Mouse (Mus musculus) left cerebral cortex, adult 8-10 months (tissue): ENCODE measurements around the gene Ppp1r9b. TPM values are rescaled to one million over a fixed set of nuclear protein-coding genes. Genes with fewer than 3 reads are reported as not detected.

Experiments used
- DNase-seq, 2 experiments: peaks; one replicate each; pipeline ENCODE4 v3.0.0; 2022; ENCODE audit warnings: low spot score in 2 of 2
- total RNA-seq, 4 experiments: library from RNA; stranded (reverse); gene quantifications; 2 replicates each; pipeline ENCODE4 v1.2.4; 2022

The Ppp1r9b gene
- total RNA-seq, 4 experiments from 2014 or later: 708 to 774 (median 713) TPM

DNA sequence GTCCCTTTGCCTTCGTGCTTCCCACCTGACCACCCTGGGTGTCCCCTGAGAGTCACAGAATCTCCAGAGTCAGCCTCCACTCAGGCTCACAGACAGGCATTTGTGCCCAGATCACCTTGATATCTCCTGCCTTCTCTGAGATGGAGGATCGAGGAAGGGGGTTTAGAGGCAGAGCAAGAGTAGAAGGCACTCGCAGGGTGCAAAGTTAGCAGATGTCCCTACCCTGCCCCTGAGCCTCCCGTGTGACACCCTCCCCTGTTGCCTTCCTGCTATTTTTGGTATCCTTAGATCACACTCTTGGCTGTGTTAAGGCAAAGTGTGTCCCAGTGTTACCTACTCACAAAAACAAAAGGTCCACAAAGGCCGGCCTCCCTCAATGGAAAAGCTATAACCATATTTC, 14.6 kb upstream of the Ppp1r9b start, which contains the start of gene Sgca:
Gene Sgca, minus strand, starts transcription at position 129 of the 400 bp plus-strand sequence.
- DNase-seq: no peak

DNA sequence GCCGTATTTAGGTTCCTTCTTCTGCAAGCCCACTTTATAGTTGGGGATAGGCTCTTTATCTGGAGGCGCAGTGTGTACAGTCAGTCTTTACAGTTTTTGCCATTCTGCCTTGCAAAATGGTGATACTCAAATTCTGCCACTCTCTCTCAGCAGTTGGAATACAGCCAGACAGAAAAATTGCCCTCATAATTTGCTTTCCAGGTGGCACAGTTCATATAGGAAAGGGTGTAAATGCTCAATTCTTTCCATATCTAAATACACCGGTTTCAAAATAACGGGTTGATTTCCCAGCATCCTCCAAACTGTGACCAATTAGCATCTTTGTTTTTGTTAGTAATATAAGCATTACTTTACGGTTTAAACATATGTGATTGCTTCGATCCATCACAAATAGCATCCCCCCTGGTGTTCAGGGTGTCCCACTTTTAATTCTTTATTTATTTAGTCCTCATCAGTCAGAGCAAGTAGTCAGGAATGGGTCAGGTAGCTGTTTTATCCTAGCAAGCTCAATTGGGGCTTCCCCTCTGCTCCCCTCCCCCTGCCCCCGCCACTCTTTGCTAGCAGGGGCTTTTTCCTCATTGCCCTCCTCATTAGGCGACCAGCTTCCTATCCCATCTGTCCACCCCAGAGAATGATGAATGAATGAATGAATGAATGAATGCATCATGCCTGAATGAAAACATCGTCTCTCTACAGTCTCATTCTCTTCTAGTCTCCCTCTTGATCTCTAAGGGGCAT, 12.5 kb upstream of the Ppp1r9b start:
- peak in 1 of 2 experiments; percentile 7 for DNase-seq

DNA sequence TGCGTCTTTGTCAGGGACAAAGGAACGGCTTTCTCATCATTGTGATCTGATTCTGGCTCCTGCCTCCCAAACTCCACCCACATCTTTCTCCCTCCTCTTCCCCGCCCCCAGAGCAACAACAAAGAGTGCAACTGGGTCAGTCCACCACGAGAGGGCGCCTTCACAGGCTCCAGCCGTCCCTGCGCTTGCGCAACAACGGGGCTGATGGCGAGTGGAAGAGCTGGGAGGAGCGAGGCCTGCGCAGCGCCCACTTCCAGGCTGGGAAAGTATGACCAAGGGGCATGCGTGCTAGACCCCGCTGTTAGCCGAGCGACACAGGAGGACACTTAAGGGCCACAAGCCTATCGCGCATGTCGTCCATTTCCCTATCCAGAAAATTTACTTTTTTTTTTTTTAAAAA, 11.9 kb upstream of the Ppp1r9b start:
- DNase-seq: peak; percentile 90 to 94

DNA sequence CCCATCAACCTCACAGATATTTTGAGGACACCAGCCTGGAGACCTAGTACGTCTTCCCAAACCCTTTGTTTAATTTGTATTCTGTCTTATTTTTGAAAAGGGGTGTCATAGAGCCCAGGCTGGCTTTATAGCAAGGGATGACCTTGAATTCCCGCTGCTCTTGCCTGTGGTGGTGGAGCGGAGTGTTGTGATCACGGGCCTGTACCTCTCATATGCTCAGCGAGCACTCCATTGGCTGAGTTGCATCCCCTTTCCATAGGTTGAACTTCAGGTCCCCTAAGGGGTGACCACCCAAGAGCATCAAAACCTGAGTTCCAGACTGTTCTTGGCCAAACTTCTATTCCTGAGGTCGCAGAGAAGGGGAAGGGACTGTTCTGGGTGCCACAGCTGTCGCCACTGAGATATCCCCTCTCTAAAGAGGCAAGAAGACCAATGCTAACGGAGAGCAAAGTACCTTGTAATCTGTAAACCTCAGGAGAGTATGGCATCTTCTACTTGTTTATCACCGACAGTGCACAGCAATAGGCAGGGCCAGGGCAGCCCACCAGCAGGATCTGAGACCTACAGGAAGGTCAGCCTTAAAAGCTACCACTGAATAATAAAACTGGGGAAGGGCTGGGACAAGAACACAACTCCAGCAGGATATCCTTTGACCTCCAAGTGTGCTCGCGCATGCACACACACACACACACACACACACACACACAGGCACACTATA, 11.2 kb upstream of the Ppp1r9b start:
- peak in 1 of 2 experiments; percentile 7 for DNase-seq

DNA sequence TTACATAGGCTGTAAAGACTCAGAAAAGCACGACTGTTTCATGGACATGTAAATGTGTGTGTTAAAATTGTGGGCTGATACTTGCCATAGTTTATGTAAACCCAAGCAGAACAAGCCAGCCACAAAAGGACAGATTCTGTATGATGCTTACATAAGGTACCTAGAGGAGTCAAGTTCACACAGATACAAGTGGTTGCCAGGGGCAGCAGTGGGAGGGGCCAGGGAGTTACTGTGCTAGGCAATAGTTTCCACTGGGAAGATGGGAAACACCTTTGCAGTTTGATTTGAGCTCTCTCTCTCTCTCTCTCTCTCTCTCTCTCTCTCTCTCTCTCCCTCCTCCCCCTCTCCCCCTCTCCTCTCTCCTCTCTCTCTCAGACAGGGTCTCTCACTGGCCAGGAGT, 5.7 kb upstream of the Ppp1r9b start:
- peak in 1 of 2 experiments; percentile 33 for DNase-seq

DNA sequence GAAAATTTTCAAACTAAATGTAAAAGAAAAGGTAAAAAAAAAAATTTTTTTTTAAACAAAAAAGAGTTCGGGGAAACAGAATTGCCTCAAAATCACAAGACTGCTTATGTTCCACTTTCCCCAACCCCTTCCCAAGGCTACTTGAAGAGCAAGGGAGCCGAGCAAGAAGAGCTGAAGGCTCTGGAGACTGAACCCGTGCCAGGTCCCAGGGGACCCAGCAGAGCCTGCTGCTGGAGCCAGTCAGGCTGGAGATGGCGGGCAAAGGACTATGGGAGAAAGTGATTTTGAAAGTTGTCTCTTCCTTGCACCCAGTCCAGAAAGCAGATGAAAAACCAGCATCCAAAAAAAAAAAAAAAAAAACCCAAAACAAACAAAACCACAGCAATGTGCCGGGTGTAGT, 5.0 kb upstream of the Ppp1r9b start:
- DNase-seq: no peak

- no peak for DNase-seq
Observed at GRCm38 (mm10) chr11:94986435-94986834, 4.4 kb upstream of the Ppp1r9b start.

DNA sequence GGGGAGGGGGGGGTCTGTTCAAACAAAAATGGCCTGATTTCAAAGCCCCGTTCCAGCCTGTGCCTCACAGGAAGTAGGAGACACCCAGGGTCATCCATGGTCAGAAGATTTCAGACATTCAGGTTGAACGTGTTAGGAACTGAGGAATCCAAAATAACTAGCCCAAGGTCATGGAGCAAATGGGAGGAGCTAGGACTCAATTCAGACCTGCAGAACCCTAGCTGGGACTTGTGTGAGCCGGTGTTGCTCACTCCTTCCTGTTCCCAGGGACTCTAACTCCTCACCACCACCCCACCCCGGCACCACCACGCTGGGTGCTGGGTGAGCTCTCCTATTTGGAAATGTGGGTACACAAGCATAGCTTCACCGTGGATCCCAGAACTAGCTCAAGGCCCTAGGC, 3.5 kb upstream of the Ppp1r9b start:
- DNase-seq: no peak

GRCm38 (mm10) chr11:94987851-94988250, 3.0 kb upstream of the Ppp1r9b start:
- DNase-seq: no peak

GRCm38 (mm10) chr11:94988780-94989561, 1.9 kb upstream of the Ppp1r9b start:
- DNase-seq: no peak

DNA sequence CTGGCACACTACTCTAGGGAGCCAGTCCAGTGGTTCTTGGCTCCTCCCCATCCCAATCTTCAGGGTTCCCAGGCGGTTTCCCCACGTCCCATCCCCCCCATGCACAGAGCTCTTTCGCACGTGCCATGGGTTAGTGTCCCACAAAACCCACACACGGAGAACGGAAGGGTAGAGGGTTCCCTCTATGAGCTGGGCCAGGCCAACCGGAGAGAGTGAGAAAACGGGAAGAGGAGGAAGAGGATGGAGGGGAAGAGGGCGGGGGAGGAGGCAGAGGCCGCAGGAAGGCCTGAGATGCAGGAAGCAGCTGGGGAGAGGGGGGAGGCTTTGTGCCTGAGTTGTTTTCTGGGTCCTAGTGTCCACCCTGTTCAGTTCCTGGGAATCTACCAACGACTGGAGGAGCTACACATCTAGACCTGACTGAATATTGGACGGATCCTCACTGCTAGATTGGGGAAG, 1.2 kb upstream of the Ppp1r9b start:
- DNase-seq: peak; percentile 72 to 86

GRCm38 (mm10) chr11:94990102-94990748, 610 bp upstream of the Ppp1r9b start:
- no peak for DNase-seq

GRCm38 (mm10) chr11:94991641-94992479, 1.0 kb downstream of the Ppp1r9b start:
- no peak for DNase-seq

DNA sequence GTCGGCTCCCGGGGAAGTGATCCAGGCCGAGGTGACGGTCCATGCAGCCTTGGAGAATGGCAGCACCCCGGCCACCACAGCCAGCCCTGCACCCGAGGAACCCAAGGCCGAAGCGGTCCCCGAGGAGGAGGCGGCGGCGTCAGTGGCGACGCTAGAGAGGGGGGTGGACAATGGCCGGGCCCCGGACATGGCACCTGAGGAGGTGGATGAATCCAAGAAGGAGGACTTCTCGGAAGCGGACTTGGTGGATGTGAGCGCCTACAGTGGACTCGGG, 1.6 kb downstream of the Ppp1r9b start:
- no peak for DNase-seq

DNA sequence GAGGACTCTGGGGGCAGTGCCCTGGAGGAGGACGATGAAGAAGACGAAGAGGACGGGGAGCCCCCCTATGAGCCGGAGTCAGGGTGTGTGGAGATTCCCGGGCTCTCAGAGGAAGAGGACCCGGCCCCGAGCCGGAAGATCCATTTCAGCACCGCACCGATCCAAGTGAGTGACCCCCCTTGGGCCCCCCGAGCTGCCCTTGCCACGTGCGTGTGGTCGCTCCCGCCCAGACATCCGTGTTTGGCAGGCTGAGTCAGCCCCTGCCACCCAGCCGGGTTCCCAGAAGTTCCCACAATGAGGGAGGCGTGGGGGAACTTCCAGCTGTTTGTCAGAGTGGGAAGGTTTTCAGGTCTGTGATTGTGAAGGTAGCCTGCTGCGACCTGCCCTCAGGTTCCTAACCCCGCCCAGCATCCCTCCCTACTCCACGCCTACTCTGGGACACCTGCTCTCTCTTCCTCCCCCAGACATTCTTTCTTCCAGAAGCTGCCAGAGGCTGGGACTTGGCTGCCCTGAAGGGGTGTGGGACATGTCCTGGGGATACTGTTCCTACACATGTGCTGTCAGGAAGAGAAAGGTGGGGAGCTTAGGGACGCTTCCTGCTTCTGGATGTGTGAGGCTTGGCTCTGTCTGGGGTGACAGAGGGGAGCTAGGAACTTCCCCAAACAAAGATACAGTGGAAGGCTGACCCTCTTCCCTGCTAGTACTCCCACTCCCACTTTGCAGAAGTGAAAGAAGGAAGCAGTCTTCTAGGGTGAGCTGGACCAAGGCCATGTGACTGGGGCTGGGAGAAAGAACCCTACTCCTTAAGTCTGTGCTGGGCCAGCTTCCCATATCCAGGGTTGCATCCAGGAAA, 2.1 kb downstream of the Ppp1r9b start:
- no peak for DNase-seq

DNA sequence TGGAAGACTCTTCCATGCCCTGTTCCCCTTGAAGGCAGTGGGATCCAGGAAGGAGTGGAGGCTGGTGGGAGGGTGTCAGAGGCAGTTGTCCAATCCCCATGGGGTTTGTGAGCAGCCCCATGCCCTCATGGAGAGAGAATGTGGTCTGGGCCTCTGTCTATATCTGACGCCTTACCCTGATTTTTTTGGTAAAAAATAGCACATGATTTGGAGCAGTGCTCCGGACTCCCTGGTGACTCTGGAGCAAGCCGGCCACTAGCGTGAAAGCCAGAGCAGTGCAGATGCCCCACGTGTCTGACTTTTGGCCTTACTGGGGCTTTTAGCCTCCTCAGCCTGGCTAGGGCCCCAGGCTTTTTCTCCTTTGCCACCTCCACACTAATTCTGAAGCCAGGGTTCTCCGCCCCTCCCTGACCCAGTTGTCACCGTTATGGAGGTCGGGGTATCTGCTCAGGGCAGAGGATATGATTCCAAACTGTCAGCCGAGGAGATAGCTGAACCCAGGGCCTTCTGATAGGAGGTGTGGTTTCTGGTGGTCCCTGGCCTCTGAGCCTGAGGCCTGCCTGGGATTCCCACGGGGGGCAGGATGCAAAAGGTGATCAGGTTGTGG, 3.5 kb downstream of the Ppp1r9b start:
- no peak for DNase-seq

GRCm38 (mm10) chr11:94994947-94995772, 4.3 kb downstream of the Ppp1r9b start:
- DNase-seq: no peak

DNA sequence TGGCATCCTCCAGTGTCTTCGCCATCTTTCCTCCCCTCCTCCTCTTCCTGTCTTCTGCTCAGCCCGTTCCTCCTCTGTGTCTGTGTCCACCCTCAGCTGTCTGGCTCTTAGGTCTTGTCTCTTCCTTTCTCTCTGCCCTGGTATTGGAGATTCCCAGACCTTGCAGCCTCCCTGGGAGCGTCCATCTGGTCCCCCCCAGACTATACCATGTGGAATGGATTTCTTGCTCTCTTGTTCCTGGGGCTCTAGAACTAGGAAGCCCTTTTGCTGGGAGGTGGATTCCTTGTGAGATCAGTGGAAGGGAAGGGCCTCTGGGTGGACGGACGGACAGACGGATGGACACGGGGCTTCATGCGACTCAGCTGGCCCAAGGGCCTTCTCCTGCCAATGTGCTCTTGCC, 5.3 kb downstream of the Ppp1r9b start:
- no peak for DNase-seq
